Mouse (Mus musculus) lung, embryonic 16.5 days (tissue): ENCODE results near the gene Naaladl1. TPM values are rescaled to one million over a fixed set of nuclear protein-coding genes. Genes with fewer than 3 reads are reported as not detected.

Experiments used
- ATAC-seq: fragments of 200-750 bp; cut with Nextera tagmentation; 2 replicates; pipeline ENCODE4 v1.8.0; 2017; ENCODE audit warnings: low read depth, mild to moderate bottlenecking, moderate library complexity
- H3K27ac ChIP-seq: fragments of 300-500 bp; sonication (generic); 2 replicates; pipeline ENCODE4 v1.5.1; 2014; ENCODE audit warnings: mild to moderate bottlenecking, control low read depth, low read length
- H3K27me3 ChIP-seq: fragments of 300-500 bp; sonication (generic); 2 replicates; pipeline ENCODE4 v1.6.1; 2014; ENCODE audit warnings: low read depth, low read length, mixed read lengths; ENCODE audit not compliant: control insufficient read depth, insufficient read depth
- H3K36me3 ChIP-seq: fragments of 300-500 bp; sonication (generic); 2 replicates; pipeline ENCODE4 v1.6.1; 2014; ENCODE audit warnings: low read length; ENCODE audit not compliant: control insufficient read depth, insufficient read depth
- H3K4me1 ChIP-seq: fragments of 300-500 bp; sonication (generic); replicated peaks from 2 replicates; pipeline ENCODE4 v1.6.1; 2014; ENCODE audit warnings: low read length, mixed read lengths; ENCODE audit not compliant: control insufficient read depth, insufficient read depth
- H3K4me2 ChIP-seq: fragments of 300-500 bp; sonication (generic); 2 replicates; pipeline ENCODE4 v1.6.1; 2014; ENCODE audit warnings: low read depth, low read length, control low read depth
- H3K4me3 ChIP-seq: fragments of 300-500 bp; sonication (generic); 2 replicates; pipeline ENCODE4 v1.5.1; 2014; ENCODE audit warnings: mild to moderate bottlenecking, low read length, control low read depth
- H3K9ac ChIP-seq: fragments of 300-500 bp; sonication (generic); 2 replicates; pipeline ENCODE4 v1.6.1; 2014; ENCODE audit warnings: low read length, control low read depth
- H3K9me3 ChIP-seq: fragments of 300-500 bp; sonication (generic); 2 replicates; pipeline ENCODE4 v1.6.1; 2016; ENCODE audit warnings: low read length; ENCODE audit not compliant: control insufficient read depth
- WGBS: fragments of 180-500 bp; shearing (Covaris S2); extraction: QIAGEN DNeasy Blood & Tissue Kit; methylation state at CpG from one replicate; pipeline ENCODE4 v1.1.7; 2014; 5-methylcytosine and 5-hydroxymethylcytosine counted together
- polyA plus RNA-seq: library from polyadenylated mRNA; unstranded; fragments of >200 nt; fragmentation: Nextera tagmentation; extraction: Ambion mirVana; gene quantifications from 2 replicates; pipeline ENCODE4 v1.2.1, GENCODE M21; 2015

Gene Naaladl1
- polyA plus RNA-seq, 1 experiment from 2014 or later: 0.29 TPM

GRCm38 (mm10) chr19:6101186-6101585 is 4.4 kb upstream of the Naaladl1 start:
- no peak overlapping the region for H3K27ac ChIP-seq
- no peaks in the 10 kb centered on the region for H3K9me3 ChIP-seq
- no peak overlapping the region for H3K4me2 ChIP-seq
- H3K36me3 ChIP-seq: no peaks in the 10 kb centered on the region
- no peaks in the 10 kb centered on the region for H3K27me3 ChIP-seq
- ATAC-seq: no peak
- H3K4me3 ChIP-seq: no peak overlapping the region
- no peak overlapping the region for H3K9ac ChIP-seq
- 54% methylated on average over 6 of the region's 6 CpGs for WGBS
- no peaks in the 10 kb centered on the region for H3K4me1 ChIP-seq

- ATAC-seq: no peak
- WGBS: 68% methylated on average over 6 of the region's 6 CpGs
- Histone ChIP-seq H3K27me3 (no peaks in the 10 kb centered on the region), H3K9me3 (no peaks in the 10 kb centered on the region), H3K4me2 (no peak overlapping the region), H3K36me3 (no peaks in the 10 kb centered on the region), H3K27ac (no peak overlapping the region), H3K4me3 (no peak overlapping the region), H3K4me1 (no peaks in the 10 kb centered on the region), H3K9ac (no peak overlapping the region)
These were observed 3.3 kb upstream of the Naaladl1 start for GRCm38 (mm10) chr19:6102169-6102853.

GRCm38 (mm10) chr19:6104476-6104875 is 1.1 kb upstream of the Naaladl1 start:
- no peaks in the 10 kb centered on the region for H3K9me3 ChIP-seq
- H3K4me2 ChIP-seq: no peak overlapping the region
- no peaks in the 10 kb centered on the region for H3K27me3 ChIP-seq
- H3K9ac ChIP-seq: no peak overlapping the region
- no peak overlapping the region for H3K27ac ChIP-seq
- WGBS: 74% methylated on average over 4 of the region's 4 CpGs
- ATAC-seq: no peak
- H3K4me1 ChIP-seq: no peaks in the 10 kb centered on the region
- H3K36me3 ChIP-seq: no peaks in the 10 kb centered on the region
- H3K4me3 ChIP-seq: no peak overlapping the region

GRCm38 (mm10) chr19:6113116-6113515 is 7.5 kb downstream of the Naaladl1 start:
- H3K36me3 ChIP-seq: peaks cover 22% of the 10 kb centered on the region
- peaks cover 10% of the 10 kb centered on the region for H3K4me1 ChIP-seq
- H3K27ac ChIP-seq: no peak overlapping the region
- no peak overlapping the region for H3K9ac ChIP-seq
- ATAC-seq: no peak
- no peaks in the 10 kb centered on the region for H3K9me3 ChIP-seq
- no peaks in the 10 kb centered on the region for H3K27me3 ChIP-seq
- H3K4me2 ChIP-seq: no peak overlapping the region
- WGBS: 28% methylated on average over 6 of the region's 6 CpGs
- H3K4me3 ChIP-seq: no peak overlapping the region

GRCm38 (mm10) chr19:6116113-6116850 is 10.7 kb downstream of the Naaladl1 start:
- Histone ChIP-seq H3K36me3 (peaks cover 22% of the 10 kb centered on the region), H3K9ac (peak overlapping the region; percentile 32), H3K4me2 (peak overlapping the region; percentile 80; the same call in 1 of the 2 replicates), H3K4me1 (peaks cover 15% of the 10 kb centered on the region), H3K27me3 (no peaks in the 10 kb centered on the region), H3K27ac (no peak overlapping the region), H3K4me3 (no peak overlapping the region; the same call in 1 of the 2 replicates), H3K9me3 (no peaks in the 10 kb centered on the region)
- ATAC-seq: no peak
- 80% methylated on average over 14 of the region's 15 CpGs for WGBS

- 4% methylated on average over 32 of the region's 32 CpGs for WGBS
- Histone ChIP-seq H3K9ac (peak overlapping the region; percentile 88), H3K27me3 (no peaks in the 10 kb centered on the region), H3K9me3 (no peaks in the 10 kb centered on the region), H3K4me3 (peak overlapping the region; percentile 89), H3K27ac (peak overlapping the region; percentile 99), H3K4me1 (peaks cover 15% of the 10 kb centered on the region), H3K36me3 (peaks cover 22% of the 10 kb centered on the region), H3K4me2 (peak overlapping the region; percentile 80)
- ATAC-seq: no peak
These were observed 11.9 kb downstream of the Naaladl1 start for GRCm38 (mm10) chr19:6117346-6117985.

GRCm38 (mm10) chr19:6117986-6118676 is 12.5 kb downstream of the Naaladl1 start, which contains the start of gene Sac3d1:
Gene Sac3d1, minus strand, starts transcription at chr19:6118650.
- Histone ChIP-seq H3K9me3 (no peaks in the 10 kb centered on the region), H3K4me2 (peak within 1 kb of the TSS; percentile 80), H3K9ac (peak within 1 kb of the TSS; percentile 88), H3K4me1 (peaks cover 15% of the 10 kb centered on the region), H3K4me3 (peak within 1 kb of the TSS; percentile 89), H3K27ac (peak within 1 kb of the TSS; percentile 99), H3K36me3 (peaks cover 19% of the 10 kb centered on the region), H3K27me3 (no peaks in the 10 kb centered on the region)
- WGBS: under 1% methylated on average over 74 of the region's 77 CpGs
- peak; percentile 91 for ATAC-seq

- peak overlapping the region; percentile 64 for H3K9ac ChIP-seq
- H3K27me3 ChIP-seq: no peaks in the 10 kb centered on the region
- peak; percentile 34 for ATAC-seq
- H3K4me2 ChIP-seq: peak overlapping the region; percentile 80
- WGBS: 0% methylated on average over 8 of the region's 8 CpGs
- no peaks in the 10 kb centered on the region for H3K9me3 ChIP-seq
- H3K27ac ChIP-seq: peak overlapping the region; percentile 99
- H3K4me3 ChIP-seq: peak overlapping the region; percentile 89
- peaks cover 15% of the 10 kb centered on the region for H3K4me1 ChIP-seq
- peaks cover 18% of the 10 kb centered on the region for H3K36me3 ChIP-seq
These were observed 13.1 kb downstream of the Naaladl1 start for GRCm38 (mm10) chr19:6118677-6119185.
